Mouse (Mus musculus): ENCODE data around the gene Pdcd4.

The Pdcd4 gene

DNA sequence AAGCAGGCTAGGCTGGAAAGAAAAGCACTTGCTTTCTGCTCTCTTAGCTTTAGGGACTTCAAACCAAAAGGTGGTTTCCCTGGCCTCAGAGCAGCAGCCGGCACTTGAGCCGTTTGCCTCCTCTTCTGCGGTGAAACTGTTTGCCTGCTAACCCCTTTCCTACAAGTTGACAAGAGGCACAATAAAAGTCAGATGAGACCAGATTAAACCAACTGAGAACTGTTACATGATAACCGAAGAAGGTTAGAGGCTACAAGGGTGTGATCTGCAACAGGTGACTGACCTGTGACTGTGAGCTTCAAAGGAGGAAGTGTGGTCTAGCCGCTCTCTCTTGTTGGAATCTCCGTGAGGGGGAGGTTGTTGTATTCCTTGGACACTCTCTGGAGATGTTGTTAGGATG is 20.5 kb upstream of the Pdcd4 start:
- no peak for DNase-seq (ENCODE audit: low spot score in 2 of 2)

DNA sequence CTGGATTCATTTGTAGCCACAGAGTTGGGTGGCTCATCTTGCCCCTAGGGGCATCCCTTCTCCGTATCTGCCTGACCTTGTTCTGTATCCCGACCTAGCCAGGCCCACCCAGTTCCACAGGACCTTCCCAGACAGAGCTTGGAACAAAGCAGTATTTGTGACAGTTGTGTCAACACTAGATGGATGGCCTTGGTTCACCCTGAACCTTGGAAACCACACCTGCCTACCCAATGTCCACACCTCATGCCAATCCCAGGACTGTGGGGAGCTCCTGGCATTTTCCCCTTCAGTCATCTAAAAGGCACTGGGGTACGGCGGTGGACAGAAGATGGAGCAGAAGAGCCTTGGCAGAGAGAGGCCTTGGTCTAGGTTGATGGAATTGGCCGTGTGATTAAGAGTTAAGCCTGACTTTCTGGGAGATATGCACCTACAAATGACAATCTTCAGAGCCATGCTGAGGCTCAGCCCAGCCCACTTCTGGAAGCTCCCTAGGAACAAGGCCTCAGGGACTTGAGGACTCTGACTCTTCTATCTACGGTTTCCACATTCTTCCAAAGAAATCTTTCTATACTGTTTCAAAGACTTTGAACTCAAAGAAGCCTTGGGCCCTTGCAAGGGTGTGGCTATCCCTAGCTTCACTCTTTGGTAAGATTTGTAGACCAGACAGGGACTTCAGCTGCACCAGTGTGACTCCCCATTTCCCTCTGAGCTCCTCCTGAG is 18.9 kb upstream of the Pdcd4 start:
- no peak for DNase-seq (ENCODE audit: low spot score in 2 of 2)

GRCm38 (mm10) chr19:53875246-53875645 is 16.8 kb upstream of the Pdcd4 start:
- no peak for DNase-seq (ENCODE audit: low spot score in 2 of 2)

DNA sequence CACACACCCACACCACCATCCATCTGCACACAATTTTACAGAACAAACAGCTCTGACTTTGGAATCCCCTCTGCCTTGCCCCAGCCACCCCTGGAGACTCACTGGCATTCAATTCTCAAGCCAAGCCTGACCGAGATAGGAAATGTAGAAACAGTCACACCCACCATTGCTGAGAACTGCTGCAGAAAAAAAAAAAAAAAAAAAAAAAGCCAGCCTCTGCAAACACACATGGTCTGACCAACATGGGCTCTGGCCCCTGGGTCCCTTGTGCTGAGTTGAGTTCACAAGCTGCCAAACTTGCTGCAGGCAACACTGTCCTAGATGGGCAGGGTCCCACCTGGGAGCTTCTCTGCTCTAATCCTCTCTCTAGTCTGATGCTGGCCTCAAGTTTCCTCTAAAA is 14.3 kb upstream of the Pdcd4 start:
- DNase-seq (ENCODE audit: low spot score in 2 of 2), result no peak

GRCm38 (mm10) chr19:53880460-53880859 is 11.6 kb upstream of the Pdcd4 start:
- DNase-seq (ENCODE audit: low spot score in 2 of 2), result no peak

GRCm38 (mm10) chr19:53881786-53882185 is 10.2 kb upstream of the Pdcd4 start:
- DNase-seq (ENCODE audit: low spot score in 2 of 2), result no peak

GRCm38 (mm10) chr19:53885450-53885849 is 6.6 kb upstream of the Pdcd4 start:
- DNase-seq (ENCODE audit: low spot score in 2 of 2), result no peak

- DNase-seq (ENCODE audit: low spot score in 2 of 2), result no peak
Measured at GRCm38 (mm10) chr19:53886576-53887370, 5.3 kb upstream of the Pdcd4 start.

DNA sequence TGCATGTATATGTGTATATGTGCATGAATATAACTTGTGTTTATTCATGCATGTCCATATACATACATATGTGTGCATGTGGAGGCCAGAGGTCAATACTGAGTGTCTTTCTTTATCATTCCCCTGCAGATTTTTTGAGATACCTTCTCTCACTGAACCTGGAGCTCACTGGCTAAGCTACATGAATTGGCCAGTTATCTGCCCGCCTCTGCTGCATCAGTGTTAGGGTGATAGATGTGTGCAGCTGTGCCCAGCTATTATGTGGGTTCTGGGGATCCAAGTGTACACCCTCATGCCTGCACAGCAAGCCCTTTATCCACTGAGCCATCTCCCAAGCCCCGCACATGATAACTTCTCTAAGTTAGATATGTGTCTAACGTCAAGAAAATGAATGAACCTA is 4.2 kb upstream of the Pdcd4 start:
- no peak for DNase-seq (ENCODE audit: low spot score in 2 of 2)

- no peak for DNase-seq (ENCODE audit: low spot score in 2 of 2)
Measured at GRCm38 (mm10) chr19:53888331-53888730, 3.7 kb upstream of the Pdcd4 start.

DNA sequence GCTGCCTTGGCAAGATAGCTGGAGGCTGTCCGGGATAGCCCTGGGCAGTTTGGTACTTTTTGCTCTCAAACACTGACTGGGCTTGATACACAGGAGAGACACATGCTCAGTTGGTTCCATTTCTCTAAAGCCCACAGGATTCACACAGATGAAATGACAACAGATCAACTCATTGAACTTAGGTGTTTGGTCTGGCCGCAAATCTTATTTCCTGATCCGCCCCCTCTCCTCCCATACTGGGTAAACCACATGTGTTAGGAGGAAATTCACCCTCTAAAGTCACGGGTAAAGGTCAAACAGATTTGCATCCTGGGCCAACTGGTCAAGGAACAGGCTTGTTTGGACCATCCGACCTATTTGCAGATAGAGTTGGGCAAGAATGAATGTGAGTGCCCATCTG is 2.5 kb upstream of the Pdcd4 start:
- no peak for DNase-seq (ENCODE audit: low spot score in 2 of 2)

DNA sequence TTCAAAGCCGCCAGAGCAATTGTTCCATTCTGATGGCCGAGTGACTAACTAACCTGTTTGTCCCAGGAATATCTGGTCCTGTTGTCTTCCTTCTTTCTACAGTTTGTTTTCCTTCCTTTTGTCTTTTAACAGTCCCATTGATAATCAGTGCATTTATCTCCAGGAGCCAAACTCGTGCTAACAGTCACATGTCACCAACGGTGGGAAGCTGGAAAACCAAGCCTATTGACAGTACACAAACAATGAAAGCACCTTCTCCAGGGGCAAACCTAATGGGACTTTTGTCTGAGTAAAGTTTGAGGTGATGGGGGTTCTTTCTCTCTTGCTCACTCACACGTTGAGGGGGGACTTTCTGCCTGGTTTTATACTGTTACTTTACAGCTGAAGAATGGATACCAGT is 1.8 kb upstream of the Pdcd4 start:
- DNase-seq (ENCODE audit: low spot score in 2 of 2), result no peak

DNA sequence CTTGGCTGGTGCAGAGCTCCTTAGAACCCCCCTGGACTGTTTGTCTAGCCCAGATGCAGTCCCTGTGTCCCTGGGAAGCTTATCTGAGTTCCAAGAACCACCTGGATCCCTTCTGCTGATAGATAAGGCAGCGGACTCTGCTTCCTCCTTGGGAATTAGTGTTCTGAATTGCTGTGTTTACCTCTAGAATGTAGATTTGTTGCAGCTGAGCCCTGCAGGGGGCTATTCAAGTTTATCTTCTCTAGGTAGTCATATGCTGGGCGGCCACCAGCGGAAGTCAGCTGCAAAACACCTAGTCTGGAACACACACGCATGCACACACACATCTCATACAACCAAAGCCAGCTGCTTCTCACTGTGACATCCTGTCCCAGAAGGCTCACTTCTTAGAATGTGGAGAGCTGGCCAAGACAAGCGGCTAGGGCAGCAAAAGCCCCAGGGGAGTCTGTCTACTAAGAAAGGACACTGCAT is 1.2 kb upstream of the Pdcd4 start:
- DNase-seq (ENCODE audit: low spot score in 2 of 2), result no peak

DNA sequence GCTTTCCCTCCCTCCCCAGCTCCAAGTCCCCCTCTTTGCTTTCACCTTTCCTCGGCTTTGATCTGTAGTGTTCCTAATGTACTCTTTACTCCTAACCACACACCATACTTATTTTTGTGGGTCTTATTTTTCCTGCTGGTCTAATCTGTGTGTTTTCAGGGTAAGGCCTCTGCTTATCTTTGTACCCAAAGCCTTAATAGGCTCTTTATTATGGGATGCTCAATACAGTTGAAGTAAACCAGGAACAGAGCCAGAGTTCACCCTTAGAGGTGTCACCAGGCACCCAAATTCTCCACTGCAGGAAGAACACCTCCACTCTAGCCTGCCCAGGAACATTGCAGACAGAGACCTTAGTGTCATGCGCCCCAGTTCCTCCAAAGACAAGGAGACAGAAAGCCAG is 462 bp upstream of the Pdcd4 start:
- no peak for DNase-seq (ENCODE audit: low spot score in 2 of 2)

DNA sequence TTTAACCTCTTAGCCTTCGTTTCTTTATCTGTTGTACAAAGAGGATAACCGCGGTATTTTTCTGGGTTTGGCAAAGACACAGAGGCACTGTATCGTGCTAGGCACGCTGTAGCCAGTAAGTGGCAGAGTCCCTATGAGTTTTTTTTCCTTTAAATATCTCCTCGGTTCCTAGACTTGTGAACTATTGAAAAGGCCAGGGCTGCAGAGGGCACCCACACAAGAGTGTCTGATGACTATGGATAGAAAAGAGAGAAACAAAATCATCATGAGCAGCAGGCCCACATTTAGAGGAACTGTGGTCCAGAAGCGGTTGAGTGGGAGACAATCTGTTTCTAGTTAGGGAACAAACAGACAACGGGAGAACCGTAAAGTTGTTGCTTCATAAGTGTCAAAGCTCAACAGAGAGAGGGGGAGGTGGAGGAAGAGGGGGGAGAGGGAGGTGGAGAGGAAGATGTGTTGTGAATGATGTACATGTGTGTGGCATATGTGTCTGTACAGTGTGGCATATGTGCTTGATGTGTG is 868 bp downstream of the Pdcd4 start:
- DNase-seq (ENCODE audit: low spot score in 2 of 2), result no peak

- no peak for DNase-seq (ENCODE audit: low spot score in 2 of 2)
Measured at GRCm38 (mm10) chr19:53893711-53894171, 1.7 kb downstream of the Pdcd4 start.

- DNase-seq (ENCODE audit: low spot score in 2 of 2), result no peak
Measured at GRCm38 (mm10) chr19:53894538-53895121, 2.6 kb downstream of the Pdcd4 start.

DNA sequence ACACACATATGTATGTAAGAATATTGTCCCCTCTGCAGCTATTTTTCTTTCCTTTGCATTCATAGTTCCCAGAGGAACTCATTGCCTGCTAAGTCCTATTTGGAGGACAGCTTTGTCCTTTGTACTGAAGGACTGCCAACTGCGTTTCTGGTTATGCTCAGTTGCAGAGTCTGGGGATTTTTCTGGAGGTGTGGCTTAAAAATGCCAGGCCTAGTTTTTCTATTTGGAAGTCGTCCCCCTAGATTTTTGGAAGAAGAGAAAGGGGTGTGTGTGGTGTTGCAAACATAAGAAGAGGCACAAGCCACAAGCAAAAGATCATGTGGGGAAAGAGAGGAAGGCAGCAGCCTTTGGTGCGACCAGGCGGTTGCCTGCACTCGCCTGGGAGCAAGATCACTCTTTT is 6.0 kb downstream of the Pdcd4 start:
- no peak for DNase-seq (ENCODE audit: low spot score in 2 of 2)

- DNase-seq (ENCODE audit: low spot score in 2 of 2), result no peak
Measured at GRCm38 (mm10) chr19:53898498-53898897, 6.5 kb downstream of the Pdcd4 start.

- DNase-seq (ENCODE audit: low spot score in 2 of 2), result no peak
Measured at GRCm38 (mm10) chr19:53898970-53899900, 7.2 kb downstream of the Pdcd4 start.

DNA sequence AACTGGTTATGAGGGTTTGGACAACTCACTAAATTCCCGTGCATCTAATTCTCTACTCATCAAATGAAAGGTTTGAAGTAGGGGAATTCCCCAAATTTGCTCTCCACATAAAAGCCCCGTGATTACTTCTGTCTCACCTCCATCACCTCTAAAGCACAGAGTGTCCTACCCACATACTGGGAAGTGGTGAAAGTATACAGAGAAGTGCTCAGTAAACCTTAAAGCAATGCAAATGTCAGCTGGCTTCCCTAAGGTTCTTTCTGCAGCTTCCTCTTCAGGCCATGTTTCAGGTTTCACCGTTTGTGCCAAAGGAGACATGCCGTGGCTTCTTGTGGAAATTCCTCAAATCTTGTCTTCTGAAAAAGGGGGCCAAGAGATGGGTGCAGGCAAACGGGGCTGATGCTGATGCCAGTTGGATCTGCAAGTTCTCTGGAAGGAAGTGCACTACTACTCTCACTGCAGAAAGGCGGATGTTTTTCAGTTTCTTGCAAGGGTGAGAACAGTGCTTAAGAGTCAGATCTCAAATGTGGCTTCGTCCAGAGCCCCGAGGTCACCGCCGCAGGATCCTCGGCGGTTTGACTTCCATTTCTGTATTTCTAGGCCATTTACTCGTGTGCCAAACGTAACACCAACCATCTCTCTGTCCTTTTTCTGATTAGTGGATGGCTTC is 8.0 kb downstream of the Pdcd4 start:
- no peak for DNase-seq (ENCODE audit: low spot score in 2 of 2)
